ENCODE assay signal across 13 mouse cellular contexts in the genomic region with DNA sequence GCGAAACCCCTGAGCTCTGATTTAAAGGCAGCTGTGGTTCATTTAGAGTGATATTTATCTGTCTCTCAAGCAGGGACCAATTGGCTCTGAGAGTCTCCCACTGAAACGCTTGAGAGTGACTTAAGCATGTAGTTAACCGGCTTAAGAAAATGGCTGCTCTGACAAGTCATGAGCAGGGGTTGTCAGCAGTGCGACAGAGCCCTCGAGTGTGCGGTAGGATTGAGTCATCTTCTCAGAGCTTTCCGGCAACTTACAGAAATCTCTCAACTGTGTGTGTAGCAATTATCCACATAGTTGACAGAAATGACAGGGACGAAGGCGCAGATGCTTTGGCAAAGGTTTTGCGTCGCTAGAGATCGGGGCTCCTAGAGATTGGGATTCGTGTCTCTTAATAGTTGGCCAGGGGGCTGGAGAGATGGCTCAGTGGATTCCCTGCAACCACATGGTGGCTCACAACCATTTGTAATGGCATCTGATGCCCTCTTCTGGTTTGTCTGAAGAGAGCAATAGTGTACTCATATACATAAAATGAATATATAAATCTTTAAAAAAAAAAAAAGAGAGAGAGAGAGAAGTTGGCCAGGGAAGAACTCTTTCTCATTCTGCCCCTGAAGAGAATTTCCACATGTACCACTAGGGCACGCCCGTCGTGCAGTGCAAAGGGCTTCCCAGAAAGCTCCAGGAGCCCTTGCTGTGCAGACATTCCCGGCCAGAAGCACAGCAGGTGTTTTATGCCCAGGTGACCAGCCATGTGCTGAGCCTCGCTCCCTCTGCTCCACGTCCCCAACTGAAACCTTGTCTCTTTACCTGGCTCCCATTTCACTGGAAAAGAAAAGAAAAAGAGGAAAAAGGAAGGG. TPM values are rescaled to one million over a fixed set of nuclear protein-coding genes. Genes with fewer than 3 reads are reported as not detected.
DNase-seq lines count a peak whose midpoint lies in the region; ATAC-seq lines count a peak whose summit lies in the region.
"Had no signal": no experiment of that assay in that cellular context is flagged by ENCODE, and none has a peak within 500 bp of the region (broad histone marks: within the 10 kb centered on the region; RNA-seq: fewer than 3 reads in every experiment).

No protein-coding gene starts in this region.

- no peak overlapping the region for H3K27ac ChIP-seq in hindbrain, embryonic 13.5 days
- H3K27ac ChIP-seq in hindbrain, embryonic 12.5 days, result no peak overlapping the region
- H3K27ac ChIP-seq: liver, embryonic 13.5 days had no signal

- no peaks in the 10 kb centered on the region for H3K9me3 ChIP-seq in hindbrain, embryonic 13.5 days
- no peaks in the 10 kb centered on the region for H3K9me3 ChIP-seq in hindbrain, embryonic 12.5 days (replicated peaks)
- H3K9me3 ChIP-seq: liver, embryonic 13.5 days had no signal

- ATAC-seq in hindbrain, embryonic 13.5 days (ENCODE audit: low FRiP score), result no peak
- ATAC-seq in hindbrain, embryonic 12.5 days (ENCODE audit: low FRiP score), result no peak
- ATAC-seq in megakaryocyte, adult 5-6 weeks (ENCODE audit: poor library complexity, severe bottlenecking), result peak; percentile 45
- ATAC-seq: inflammation-experienced regulatory T-cells, adult 6 months had no signal

- WGBS in hindbrain, embryonic 13.5 days, result 42% methylated on average over 19 of the region's 19 CpGs
- WGBS in hindbrain, embryonic 12.5 days, result 42% methylated on average over 19 of the region's 19 CpGs

- H3K4me3 ChIP-seq in hindbrain, embryonic 13.5 days, result no peak overlapping the region
- H3K4me3 ChIP-seq in hindbrain, embryonic 12.5 days, result no peak overlapping the region
- H3K4me3 ChIP-seq: liver, embryonic 13.5 days; myocyte had no signal

- H3K9ac ChIP-seq in hindbrain, embryonic 13.5 days, result no peak overlapping the region
- H3K9ac ChIP-seq in hindbrain, embryonic 12.5 days, result no peak overlapping the region
- H3K9ac ChIP-seq: liver, embryonic 13.5 days had no signal

- DNase-seq in A20 (ENCODE audit: low read depth, low spot score) (peak; percentile 19), R1 (ENCODE audit: low read depth, low spot score) (peak; percentile 66)
- DNase-seq in urinary bladder, adult 2 months (ENCODE audit: low spot score), result no peak
- DNase-seq in kidney, postnatal 14 days, result no peak
- DNase-seq: adrenal gland, postnatal 14 days; layer of hippocampus, postnatal 36 days; liver, embryonic 13.5 days had no signal

- peak overlapping the region; percentile 9; the same call in 1 of the 2 replicates for H3K4me2 ChIP-seq in hindbrain, embryonic 13.5 days
- H3K4me2 ChIP-seq in hindbrain, embryonic 12.5 days (replicated peaks), result no peak overlapping the region
- H3K4me2 ChIP-seq: liver, embryonic 13.5 days had no signal

- H3K36me3 ChIP-seq in hindbrain, embryonic 13.5 days, result no peaks in the 10 kb centered on the region
- H3K36me3 ChIP-seq in hindbrain, embryonic 12.5 days, result no peaks in the 10 kb centered on the region
- H3K36me3 ChIP-seq: liver, embryonic 13.5 days had no signal

- H3K4me1 ChIP-seq in hindbrain, embryonic 13.5 days (replicated peaks), result peaks cover 14% of the 10 kb centered on the region
- peaks cover 6% of the 10 kb centered on the region for H3K4me1 ChIP-seq in hindbrain, embryonic 12.5 days

- H3K27me3 ChIP-seq in hindbrain, embryonic 13.5 days, result no peaks in the 10 kb centered on the region
- no peaks in the 10 kb centered on the region for H3K27me3 ChIP-seq in hindbrain, embryonic 12.5 days
- H3K27me3 ChIP-seq: liver, embryonic 13.5 days had no signal

RNA-seq across cellular contexts. Expression of gene Slc37a1, which starts 4.5 kb away (rescaled TPM):
- 13.2 and 15.5 TPM in 2 replicates for polyA plus RNA-seq in hindbrain, embryonic 13.5 days (2015; fragmentation: Nextera tagmentation; extraction: Ambion mirVana)
- polyA plus RNA-seq in hindbrain, embryonic 12.5 days (2016; fragmentation: Nextera tagmentation; extraction: Ambion mirVana), result 15.5 and 15.8 TPM in 2 replicates
- total RNA-seq in megakaryocyte, adult 5-6 weeks (2015), result 6.3 and 8.1 TPM in 2 replicates
- 3.9 and 10.6 TPM in 2 replicates for total RNA-seq in megakaryocyte, adult 5-6 weeks (2017)
- polyA plus RNA-seq in urinary bladder, adult 2 months (2012; rRNA removed), result 10.6 and 11.7 TPM in 2 replicates

RNA-seq across cellular contexts. Expression of gene Rsph1, which starts 4.9 kb away (rescaled TPM):
- polyA plus RNA-seq in hindbrain, embryonic 13.5 days (2015; fragmentation: Nextera tagmentation; extraction: Ambion mirVana), result 5.4 and 9.0 TPM in 2 replicates
- polyA plus RNA-seq in hindbrain, embryonic 12.5 days (2016; fragmentation: Nextera tagmentation; extraction: Ambion mirVana), result 6.9 and 8.2 TPM in 2 replicates
- total RNA-seq in megakaryocyte, adult 5-6 weeks (2015), result 0.36 TPM in 2 replicates
- total RNA-seq in megakaryocyte, adult 5-6 weeks (2017), result 0.66 and 1.1 TPM in 2 replicates
- 1.2 and 2.2 TPM in 2 replicates for polyA plus RNA-seq in urinary bladder, adult 2 months (2012; rRNA removed)
- total RNA-seq: common myeloid progenitor, adult 5-6 weeks had no signal

Comparison
In these comparisons a context has a peak if more than half of its experiments do, and no peak if none do; other contexts are left out.
1. DNase-seq: peak in A20 (single experiment) and R1 (single experiment); none in urinary bladder, adult 2 months (single experiment) and kidney, postnatal 14 days (single experiment).